In the genomic region with DNA sequence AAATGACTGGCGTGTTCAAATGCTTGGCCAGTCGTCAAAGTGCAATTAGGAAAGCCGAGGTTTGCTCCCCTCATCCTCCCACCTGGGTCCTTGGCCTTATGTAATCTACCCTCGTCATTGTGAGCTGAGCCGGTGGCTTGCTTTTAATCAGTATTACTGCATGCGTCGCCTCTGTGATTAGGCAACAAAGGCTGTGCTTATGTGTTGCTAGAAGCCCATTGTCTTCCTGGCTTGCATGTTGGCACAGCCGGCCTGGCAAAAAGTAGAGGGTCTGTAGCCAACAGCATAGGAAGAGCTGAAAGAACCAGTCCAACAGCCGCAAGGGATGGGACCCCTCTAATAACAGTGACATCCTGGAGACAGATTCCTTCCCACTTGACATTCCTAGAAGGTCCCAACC, we compare ENCODE assay signal across 16 mouse cellular contexts.
DNase-seq lines count a peak whose midpoint lies in the region; ATAC-seq and TF ChIP-seq lines count a peak whose summit lies in the region.
"Had no signal": no experiment of that assay in that cellular context is flagged by ENCODE, and none has a peak within 500 bp of the region (broad histone marks: within the 10 kb centered on the region; RNA-seq: fewer than 3 reads in every experiment).

No protein-coding gene starts in this region.

- TF ChIP-seq POLR2A in brain, embryonic 14.5 days (IDR thresholded peaks at IDR 0.05; ENCODE audit: borderline replicate concordance, extremely low read depth, insufficient read depth, insufficient read length, poor library complexity, severe bottlenecking), result no peak

- ATAC-seq in hindbrain, embryonic 12.5 days (ENCODE audit: low FRiP score), result no peak
- no peak for ATAC-seq in hindbrain, embryonic 11.5 days (ENCODE audit: low FRiP score)
- ATAC-seq in lung, postnatal 0 days, result no peak
- ATAC-seq in forebrain, embryonic 16.5 days, result peak; percentile 85
- ATAC-seq: intestine, postnatal 0 days had no signal

- H3K4me3 ChIP-seq in hindbrain, embryonic 12.5 days, result no peak overlapping the region
- H3K4me3 ChIP-seq in hindbrain, embryonic 11.5 days (ENCODE audit: low read depth, low read length), result no peak overlapping the region
- H3K4me3 ChIP-seq in lung, postnatal 0 days (ENCODE audit: low read depth, low read length), result no peak overlapping the region
- no peak overlapping the region for H3K4me3 ChIP-seq in forebrain, embryonic 16.5 days (replicated peaks; ENCODE audit: low read length)
- H3K4me3 ChIP-seq: heart, embryonic 12.5 days; kidney, embryonic 15.5 days; liver, embryonic 15.5 days; lung, embryonic 15.5 days had no signal

- H3K4me1 ChIP-seq in hindbrain, embryonic 12.5 days, result peaks cover 36% of the 10 kb centered on the region
- H3K4me1 ChIP-seq in hindbrain, embryonic 11.5 days (replicated peaks; ENCODE audit: control insufficient read depth, insufficient read depth, low read length), result peaks cover 4% of the 10 kb centered on the region
- no peaks in the 10 kb centered on the region for H3K4me1 ChIP-seq in lung, postnatal 0 days (ENCODE audit: insufficient read depth, low read depth, low read length)
- H3K4me1 ChIP-seq in forebrain, embryonic 16.5 days (replicated peaks; ENCODE audit: control insufficient read depth, insufficient read depth, low read length), result peaks cover 11% of the 10 kb centered on the region
- H3K4me1 ChIP-seq: liver, embryonic 15.5 days had no signal

- peaks cover 8% of the 10 kb centered on the region; the same call in 1 of the 2 replicates for H3K27me3 ChIP-seq in hindbrain, embryonic 12.5 days
- H3K27me3 ChIP-seq in hindbrain, embryonic 11.5 days (ENCODE audit: control insufficient read depth, insufficient read depth, low read length), result no peaks in the 10 kb centered on the region
- no peaks in the 10 kb centered on the region for H3K27me3 ChIP-seq in lung, postnatal 0 days (replicated peaks; ENCODE audit: insufficient read depth, low read length)
- H3K27me3 ChIP-seq in forebrain, embryonic 16.5 days (replicated peaks; ENCODE audit: control insufficient read depth, insufficient read depth, low read length), result no peaks in the 10 kb centered on the region
- H3K27me3 ChIP-seq: CH12.LX; liver, embryonic 15.5 days; lung, embryonic 15.5 days had no signal

- H3K4me2 ChIP-seq in hindbrain, embryonic 12.5 days (replicated peaks), result no peak overlapping the region
- no peak overlapping the region for H3K4me2 ChIP-seq in hindbrain, embryonic 11.5 days (replicated peaks; ENCODE audit: low read depth, low read length)
- H3K4me2 ChIP-seq in lung, postnatal 0 days (replicated peaks; ENCODE audit: low read depth, low read length), result no peak overlapping the region
- no peak overlapping the region for H3K4me2 ChIP-seq in forebrain, embryonic 16.5 days (ENCODE audit: low read length)
- H3K4me2 ChIP-seq: heart, embryonic 12.5 days; kidney, embryonic 15.5 days; liver, embryonic 15.5 days; lung, embryonic 15.5 days had no signal

- no peak for TF ChIP-seq CTCF in lung, postnatal 0 days (IDR thresholded peaks at IDR 0.05)
- TF ChIP-seq CTCF in brain, embryonic 14.5 days (IDR thresholded peaks at IDR 0.05; ENCODE audit: borderline replicate concordance, extremely low read depth, insufficient read depth, insufficient read length), result no peak

- H3K36me3 ChIP-seq in hindbrain, embryonic 12.5 days, result no peaks in the 10 kb centered on the region
- no peaks in the 10 kb centered on the region for H3K36me3 ChIP-seq in hindbrain, embryonic 11.5 days (ENCODE audit: control insufficient read depth, insufficient read depth, low read length)
- H3K36me3 ChIP-seq in lung, postnatal 0 days (ENCODE audit: insufficient read depth, low read length), result no peaks in the 10 kb centered on the region
- no peaks in the 10 kb centered on the region for H3K36me3 ChIP-seq in forebrain, embryonic 16.5 days (ENCODE audit: control insufficient read depth, insufficient read depth)
- H3K36me3 ChIP-seq: G1E; heart, embryonic 12.5 days; kidney, embryonic 15.5 days; liver, embryonic 15.5 days; lung, embryonic 15.5 days had no signal

- no peaks in the 10 kb centered on the region for H3K9me3 ChIP-seq in hindbrain, embryonic 12.5 days (replicated peaks)
- no peaks in the 10 kb centered on the region for H3K9me3 ChIP-seq in hindbrain, embryonic 11.5 days (ENCODE audit: control insufficient read depth, low read length)
- no peaks in the 10 kb centered on the region for H3K9me3 ChIP-seq in lung, postnatal 0 days (ENCODE audit: low read length)
- no peaks in the 10 kb centered on the region for H3K9me3 ChIP-seq in forebrain, embryonic 16.5 days (ENCODE audit: control insufficient read depth, low read length)
- H3K9me3 ChIP-seq: heart, embryonic 12.5 days; kidney, embryonic 15.5 days; liver, embryonic 15.5 days; lung, embryonic 15.5 days had no signal

- TF ChIP-seq EP300 in lung, postnatal 0 days (IDR thresholded peaks at IDR 0.05), result no peak

- 62% methylated on average over 9 of the region's 9 CpGs for WGBS in hindbrain, embryonic 12.5 days
- 74% methylated on average over 9 of the region's 9 CpGs for WGBS in hindbrain, embryonic 11.5 days
- WGBS in lung, postnatal 0 days, result 61% methylated on average over 9 of the region's 9 CpGs
- WGBS in forebrain, embryonic 16.5 days, result 7% methylated on average over 9 of the region's 9 CpGs

- no peak for DNase-seq in hindbrain, embryonic 11.5 days (ENCODE audit: low spot score)
- peak; percentile 4 for DNase-seq in lung, postnatal 36 days
- DNase-seq in lung, postnatal 0 days (ENCODE audit: low spot score), result no peak
- peak; percentile 95 for DNase-seq in brain, embryonic 14.5 days (ENCODE audit: low read depth)
- no peak for DNase-seq in yolk sac, embryonic 10.5 days (ENCODE audit: low spot score)

- no peak overlapping the region for H3K9ac ChIP-seq in hindbrain, embryonic 12.5 days
- H3K9ac ChIP-seq in hindbrain, embryonic 11.5 days (ENCODE audit: low read depth, low read length), result no peak overlapping the region
- H3K9ac ChIP-seq in lung, postnatal 0 days (replicated peaks; ENCODE audit: low read depth), result no peak overlapping the region
- no peak overlapping the region for H3K9ac ChIP-seq in forebrain, embryonic 16.5 days (replicated peaks; ENCODE audit: low read depth, low read length)
- H3K9ac ChIP-seq: heart, embryonic 12.5 days; kidney, embryonic 15.5 days; liver, embryonic 15.5 days; lung, embryonic 15.5 days had no signal

- H3K27ac ChIP-seq in hindbrain, embryonic 12.5 days, result 0 out of 2 replicates have a peak overlapping the region, but pooled peaks have one; percentile 17
- H3K27ac ChIP-seq in hindbrain, embryonic 11.5 days (ENCODE audit: low read depth, low read length), result no peak overlapping the region
- H3K27ac ChIP-seq in lung, postnatal 0 days (ENCODE audit: low read length), result no peak overlapping the region
- H3K27ac ChIP-seq in forebrain, embryonic 16.5 days (ENCODE audit: low read length), result peak overlapping the region; percentile 42; the same call in 1 of the 2 replicates
- H3K27ac ChIP-seq: kidney, embryonic 15.5 days; liver, embryonic 15.5 days; lung, embryonic 15.5 days; macrophage; stomach, postnatal 0 days had no signal

Comparison
In these comparisons a context has a peak if more than half of its experiments do, and no peak if none do; other contexts are left out.
1. H3K27ac ChIP-seq: peak in hindbrain, embryonic 12.5 days (single experiment) and forebrain, embryonic 16.5 days (single experiment); none in hindbrain, embryonic 11.5 days (single experiment) and lung, postnatal 0 days (single experiment).
2. DNase-seq: peak in lung, postnatal 36 days (single experiment) and brain, embryonic 14.5 days (single experiment); none in hindbrain, embryonic 11.5 days (single experiment), lung, postnatal 0 days (single experiment) and yolk sac, embryonic 10.5 days (single experiment).